Mouse (Mus musculus): ENCODE measurements around the gene Atoh8. TPM values are rescaled to one million over a fixed set of nuclear protein-coding genes. Genes with fewer than 3 reads are reported as not detected.

The Atoh8 gene
- polyA plus RNA-seq, 1 experiment from 2014 or later = 19.3 TPM

DNA sequence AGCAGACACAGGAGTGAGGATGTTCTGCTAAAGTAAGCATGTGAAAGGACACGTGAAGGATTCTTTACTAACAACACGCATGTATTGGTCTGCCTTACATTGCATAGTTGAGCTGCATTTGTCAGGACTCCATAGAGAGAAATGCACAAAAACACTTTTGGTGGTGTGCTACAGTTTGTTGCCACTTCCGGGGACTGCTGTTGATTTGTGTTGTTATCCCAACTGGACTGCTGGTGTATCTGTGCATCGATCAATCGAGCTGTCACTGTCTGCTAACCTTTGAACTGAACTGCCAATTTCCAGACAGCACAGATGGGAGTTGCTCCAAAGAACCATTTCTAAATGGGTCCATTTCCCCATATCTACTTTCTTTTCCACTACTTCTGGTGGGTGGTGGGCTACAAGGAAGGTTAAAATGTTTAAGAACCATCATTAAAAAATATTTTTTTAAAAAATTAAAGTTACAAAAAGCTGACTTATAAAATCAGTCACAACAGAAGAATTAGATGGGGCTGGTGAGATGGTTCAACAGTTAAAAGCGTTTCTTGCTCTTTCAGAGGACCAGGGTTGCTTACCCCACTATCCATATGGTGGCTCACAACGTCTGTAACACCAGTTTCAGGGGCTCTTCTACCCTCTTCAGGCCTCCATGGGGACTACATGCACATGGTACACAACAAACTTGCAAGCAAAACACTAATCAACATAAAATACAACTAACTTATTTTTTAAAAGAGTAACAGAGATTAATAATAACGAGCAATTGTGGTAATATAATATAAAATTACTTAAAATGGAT, 76.2 kb downstream of the Atoh8 start:
- Histone ChIP-seq H3K4me2 (no peak overlapping the region), H3K4me3 (ENCODE audit: low read depth, low read length) (no peak overlapping the region), H3K27ac (ENCODE audit: low read depth) (no peak overlapping the region), H3K4me1 (ENCODE audit: insufficient read depth) (no peaks in the 10 kb centered on the region), H3K36me3 (ENCODE audit: insufficient read depth) (no peaks in the 10 kb centered on the region), H3K9ac (no peak overlapping the region), H3K9me3 (ENCODE audit: low read depth, low read length) (no peaks in the 10 kb centered on the region), H3K27me3 (ENCODE audit: insufficient read depth, low read length) (no peaks in the 10 kb centered on the region)
- TF ChIP-seq CTCF (IDR thresholded peaks at IDR 0.05; ENCODE audit: low read depth) = peak; percentile 41
- ATAC-seq (ENCODE audit: insufficient read depth) (no peak), DNase-seq (peak; percentile 34)
- WGBS = 79% methylated on average over 8 of the region's 8 CpGs

Other genes starting within 250 kb of the Atoh8 start
- 33.8 and 36.5 TPM in 2 replicates for gene St3gal5, start 138.0 kb downstream of the Atoh8 start, polyA plus RNA-seq (2014; fragmentation: Nextera tagmentation; extraction: Ambion mirVana)
- 30.4 and 33.5 TPM in 2 replicates for gene Sftpb, start 69.0 kb upstream of the Atoh8 start, polyA plus RNA-seq (2014; fragmentation: Nextera tagmentation; extraction: Ambion mirVana)
- 69.0 and 73.7 TPM in 2 replicates for gene Usp39, start 109.6 kb upstream of the Atoh8 start, polyA plus RNA-seq (2014; fragmentation: Nextera tagmentation; extraction: Ambion mirVana)
- 25.5 and 29.7 TPM in 2 replicates for gene 0610030E20Rik, start 111.7 kb upstream of the Atoh8 start, polyA plus RNA-seq (2014; fragmentation: Nextera tagmentation; extraction: Ambion mirVana)
- 10.3 and 10.4 TPM in 2 replicates for gene Tmem150a, start 119.9 kb upstream of the Atoh8 start, polyA plus RNA-seq (2014; fragmentation: Nextera tagmentation; extraction: Ambion mirVana)
- gene Rnf181, start 131.4 kb upstream of the Atoh8 start, polyA plus RNA-seq (2014; fragmentation: Nextera tagmentation; extraction: Ambion mirVana) = 105 and 116 TPM in 2 replicates
- 31.0 and 31.2 TPM in 2 replicates for gene Vamp5, start 144.9 kb upstream of the Atoh8 start, polyA plus RNA-seq (2014; fragmentation: Nextera tagmentation; extraction: Ambion mirVana)
- 132 and 137 TPM in 2 replicates for gene Vamp8, start 155.1 kb upstream of the Atoh8 start, polyA plus RNA-seq (2014; fragmentation: Nextera tagmentation; extraction: Ambion mirVana)
- gene Ggcx, start 178.7 kb upstream of the Atoh8 start, polyA plus RNA-seq (2014; fragmentation: Nextera tagmentation; extraction: Ambion mirVana) = 22.3 and 23.4 TPM in 2 replicates
- gene Mat2a, start 204.0 kb upstream of the Atoh8 start, polyA plus RNA-seq (2014; fragmentation: Nextera tagmentation; extraction: Ambion mirVana) = 400 and 402 TPM in 2 replicates

All from lung, embryonic 14.5 days (tissue).